Mouse (Mus musculus) kidney, adult 2 months (tissue): Measurements from ENCODE around the gene Htr1f. TPM values are rescaled to one million over a fixed set of nuclear protein-coding genes. Genes with fewer than 3 reads are reported as not detected.

ENCODE experiments used
- DNase-seq: peaks from one replicate; pipeline ENCODE4 v3.0.0; 2021
- H3K27ac ChIP-seq: fragments of 200-500 bp; 2 replicates; pipeline ENCODE4 v1.5.1; 2012; ENCODE audit warnings: low read depth, low read length, control low read depth, inconsistent platforms; ENCODE audit not compliant: insufficient read depth
- H3K27me3 ChIP-seq: fragments of 200-500 bp; replicated peaks from 2 replicates; pipeline ENCODE4 v1.6.1; 2012; ENCODE audit warnings: mild to moderate bottlenecking, moderate library complexity, low read length, inconsistent platforms; ENCODE audit not compliant: control insufficient read depth, insufficient read depth
- H3K36me3 ChIP-seq: fragments of 200-500 bp; 2 replicates; pipeline ENCODE4 v1.6.1; 2012; ENCODE audit warnings: mild to moderate bottlenecking, moderate library complexity, low read length, inconsistent platforms; ENCODE audit not compliant: control insufficient read depth, insufficient read depth
- H3K4me1 ChIP-seq: fragments of 200-500 bp; 2 replicates; pipeline ENCODE4 v1.6.1; 2011; ENCODE audit warnings: low read length; ENCODE audit not compliant: control insufficient read depth, insufficient read depth
- H3K4me3 ChIP-seq: fragments of 200-500 bp; 2 replicates; pipeline ENCODE4 v1.5.1; 2011; ENCODE audit warnings: mild to moderate bottlenecking, low read depth, low read length, control low read depth; ENCODE audit not compliant: insufficient read depth
- CTCF ChIP-seq: fragments of 200-500 bp; conservative IDR thresholded peaks from 2 replicates; pipeline ENCODE4 v1.5.1; 2011; ENCODE audit warnings: low read depth, mild to moderate bottlenecking, control low read depth, low read length, moderate library complexity, mixed read lengths; ENCODE audit not compliant: insufficient read depth, insufficient read length
- POLR2A ChIP-seq: fragments of 200-500 bp; IDR thresholded peaks from one replicate; pipeline ENCODE4 v1.6.1; 2011; ENCODE audit warnings: low read depth, low read length, control low read depth
- WGBS: fragments of 180-500 bp; shearing (Covaris S2); methylation state at CpG from one replicate; pipeline ENCODE4 v1.1.7; 2018; 5-methylcytosine and 5-hydroxymethylcytosine counted together
- polyA plus RNA-seq: library from polyadenylated mRNA; depleted of rRNA; stranded (reverse); fragments of >200 nt; gene quantifications from 2 replicates; pipeline ENCODE4 v1.2.3, GENCODE M21; 2012

Gene Htr1f
- polyA plus RNA-seq, 1 experiment: not detected

GRCm38 (mm10) chr16:64903328-64903727 is 202.3 kb downstream of the Htr1f start:
- no peaks in the 10 kb centered on the region for H3K36me3 ChIP-seq
- no peaks in the 10 kb centered on the region for H3K4me1 ChIP-seq
- H3K27ac ChIP-seq: no peak overlapping the region
- no peak for DNase-seq
- H3K27me3 ChIP-seq: no peaks in the 10 kb centered on the region
- TF ChIP-seq POLR2A: no peak
- no peak overlapping the region for H3K4me3 ChIP-seq
- 25% methylated on average over 2 of the region's 2 CpGs for WGBS

- H3K4me3 ChIP-seq: no peak overlapping the region
- TF ChIP-seq POLR2A (no peak), CTCF (peak; percentile 40)
- WGBS: 38% methylated on average over 2 of the region's 2 CpGs
- H3K36me3 ChIP-seq: no peaks in the 10 kb centered on the region
- no peaks in the 10 kb centered on the region for H3K27me3 ChIP-seq
- H3K27ac ChIP-seq: no peak overlapping the region
- DNase-seq: peak; percentile 23
- no peaks in the 10 kb centered on the region for H3K4me1 ChIP-seq
Measured at GRCm38 (mm10) chr16:64899084-64899483, 206.6 kb downstream of the Htr1f start.

- Histone ChIP-seq H3K4me3 (no peak overlapping the region), H3K4me1 (no peaks in the 10 kb centered on the region), H3K27me3 (no peaks in the 10 kb centered on the region), H3K36me3 (no peaks in the 10 kb centered on the region), H3K27ac (no peak overlapping the region)
- 89% methylated on average over 3 of the region's 3 CpGs for WGBS
- DNase-seq: no peak
- TF ChIP-seq POLR2A (no peak), CTCF (no peak)
Measured at GRCm38 (mm10) chr16:64889496-64889895, 216.2 kb downstream of the Htr1f start.

- Histone ChIP-seq H3K27me3 (no peaks in the 10 kb centered on the region), H3K4me3 (no peak overlapping the region), H3K4me1 (no peaks in the 10 kb centered on the region), H3K27ac (no peak overlapping the region), H3K36me3 (no peaks in the 10 kb centered on the region)
- TF ChIP-seq CTCF (no peak), POLR2A (no peak)
- DNase-seq: no peak
- 48% methylated on average over 4 of the region's 4 CpGs for WGBS
Measured at GRCm38 (mm10) chr16:64885547-64885946, 220.1 kb downstream of the Htr1f start.

- Histone ChIP-seq H3K36me3 (no peaks in the 10 kb centered on the region), H3K4me3 (no peak overlapping the region), H3K27me3 (no peaks in the 10 kb centered on the region), H3K4me1 (no peaks in the 10 kb centered on the region), H3K27ac (no peak overlapping the region)
- TF ChIP-seq POLR2A (no peak), CTCF (no peak)
- DNase-seq: no peak
- WGBS: 35% methylated on average over 3 of the region's 3 CpGs
Measured at GRCm38 (mm10) chr16:64885142-64885541, 220.5 kb downstream of the Htr1f start.

- H3K27ac ChIP-seq: no peak overlapping the region
- peak; percentile 19 for DNase-seq
- no peaks in the 10 kb centered on the region for H3K36me3 ChIP-seq
- no peaks in the 10 kb centered on the region for H3K27me3 ChIP-seq
- no peaks in the 10 kb centered on the region for H3K4me1 ChIP-seq
- WGBS: 1% methylated on average over 3 of the region's 3 CpGs
- no peak overlapping the region for H3K4me3 ChIP-seq
- TF ChIP-seq CTCF: no peak
- no peak for TF ChIP-seq POLR2A
Measured at GRCm38 (mm10) chr16:64884420-64884838, 221.2 kb downstream of the Htr1f start.

- no peaks in the 10 kb centered on the region for H3K27me3 ChIP-seq
- no peak overlapping the region for H3K4me3 ChIP-seq
- H3K4me1 ChIP-seq: no peaks in the 10 kb centered on the region
- no peak for TF ChIP-seq POLR2A
- no peak for TF ChIP-seq CTCF
- 45% methylated on average over 5 of the region's 5 CpGs for WGBS
- no peak for DNase-seq
- no peak overlapping the region for H3K27ac ChIP-seq
- no peaks in the 10 kb centered on the region for H3K36me3 ChIP-seq
Measured at GRCm38 (mm10) chr16:64883896-64884295, 221.8 kb downstream of the Htr1f start.

- Histone ChIP-seq H3K27ac (no peak overlapping the region), H3K36me3 (no peaks in the 10 kb centered on the region), H3K27me3 (no peaks in the 10 kb centered on the region), H3K4me1 (no peaks in the 10 kb centered on the region), H3K4me3 (no peak overlapping the region)
- TF ChIP-seq POLR2A: no peak
- TF ChIP-seq CTCF: no peak
- DNase-seq: no peak
- 86% methylated on average over 2 of the region's 2 CpGs for WGBS
Measured at GRCm38 (mm10) chr16:64881442-64881841, 224.2 kb downstream of the Htr1f start.
